Mouse (Mus musculus) left cerebral cortex, adult 9 months (tissue): ENCODE data around the gene 4933416C03Rik.

ENCODE experiments used
- DNase-seq, 2 experiments: peaks; one replicate each; pipeline ENCODE4 v3.0.0; 2022; ENCODE audit warnings: low spot score in 2 of 2

Gene 4933416C03Rik

DNA sequence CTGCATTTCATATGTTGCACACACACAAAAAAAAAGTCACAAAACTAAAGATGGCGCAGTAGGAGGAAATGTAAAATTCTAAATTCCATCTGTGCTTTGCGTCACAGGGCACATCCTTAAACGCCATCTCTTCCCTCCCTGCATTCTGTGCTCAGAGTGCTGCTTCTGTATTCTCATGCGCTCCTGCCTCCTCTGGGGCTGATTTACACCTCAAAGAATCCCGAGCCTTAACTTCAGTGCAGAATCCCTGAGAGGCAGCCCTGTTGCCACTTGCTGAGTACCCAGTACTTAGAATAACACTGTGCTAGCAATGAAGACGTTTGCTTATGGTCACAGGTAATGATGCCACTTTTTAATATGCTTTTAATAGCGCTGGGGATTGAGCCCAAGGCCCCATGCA, 34.3 kb downstream of the 4933416C03Rik start:
- DNase-seq = no peak

DNA sequence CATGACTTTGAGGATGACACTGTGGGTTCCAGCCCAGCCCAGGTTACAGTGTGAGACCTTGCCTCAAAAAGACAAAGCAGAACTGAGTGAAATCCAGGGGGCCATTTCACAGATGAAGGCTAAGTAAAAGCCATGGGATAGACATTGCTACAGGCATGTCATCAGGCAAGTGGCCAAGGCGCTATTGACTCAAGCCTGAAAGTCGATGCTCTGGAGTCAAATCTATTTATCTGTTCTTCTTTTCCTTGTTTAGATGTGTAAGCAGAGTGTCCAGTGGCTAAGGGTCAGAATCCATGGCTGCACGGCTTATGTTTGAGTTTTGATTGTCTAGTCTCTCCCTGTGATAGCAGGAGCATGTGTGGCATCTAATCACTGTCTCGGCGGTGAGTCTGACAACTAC, 35.1 kb downstream of the 4933416C03Rik start:
- no peak for DNase-seq

DNA sequence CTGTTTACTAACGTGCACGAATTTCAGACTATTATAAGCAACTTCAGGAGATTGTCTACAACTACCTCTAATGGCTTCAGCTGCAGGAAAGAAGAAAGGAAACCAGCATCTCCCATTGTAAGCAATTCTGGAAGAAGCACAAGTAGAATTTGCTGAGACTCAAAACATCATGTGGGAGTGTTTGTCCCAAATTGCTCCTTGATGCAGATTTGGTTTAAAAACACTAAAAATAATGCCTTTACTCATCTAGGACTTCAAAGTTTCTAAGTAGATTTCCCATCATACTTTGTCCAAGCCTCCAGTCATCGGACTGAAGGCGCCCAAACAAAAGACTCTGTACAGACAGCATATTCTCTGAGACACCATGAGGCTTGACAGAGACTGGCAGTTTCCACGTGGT, 37.8 kb downstream of the 4933416C03Rik start:
- DNase-seq = peak in 1 of 2 experiments; percentile 6
